Mouse (Mus musculus) layer of hippocampus, postnatal 10 days (tissue): ENCODE data around the gene Il10. TPM values are rescaled to one million over a fixed set of nuclear protein-coding genes. Genes with fewer than 3 reads are reported as not detected.
A peak's percentile ranks its signal among the peaks of the same experiment; 100 is the strongest.

Source experiments
- DNase-seq, 2 experiments: peaks; one replicate each; pipeline ENCODE4 v3.0.0; 2021; ENCODE audit warnings: low spot score in 2 of 2
- long read RNA-seq: library from polyadenylated mRNA; stranded (forward); transcript quantifications from one replicate; pipeline ENCODE4 v2.0.0, GENCODE M21; 2023
- total RNA-seq, 2 experiments: library from RNA; stranded (reverse); gene quantifications; 2 replicates each; pipeline ENCODE4 v1.2.3; 2021

Il10 gene
- total RNA-seq = not detected
- long read RNA-seq = 0 reads

DNA sequence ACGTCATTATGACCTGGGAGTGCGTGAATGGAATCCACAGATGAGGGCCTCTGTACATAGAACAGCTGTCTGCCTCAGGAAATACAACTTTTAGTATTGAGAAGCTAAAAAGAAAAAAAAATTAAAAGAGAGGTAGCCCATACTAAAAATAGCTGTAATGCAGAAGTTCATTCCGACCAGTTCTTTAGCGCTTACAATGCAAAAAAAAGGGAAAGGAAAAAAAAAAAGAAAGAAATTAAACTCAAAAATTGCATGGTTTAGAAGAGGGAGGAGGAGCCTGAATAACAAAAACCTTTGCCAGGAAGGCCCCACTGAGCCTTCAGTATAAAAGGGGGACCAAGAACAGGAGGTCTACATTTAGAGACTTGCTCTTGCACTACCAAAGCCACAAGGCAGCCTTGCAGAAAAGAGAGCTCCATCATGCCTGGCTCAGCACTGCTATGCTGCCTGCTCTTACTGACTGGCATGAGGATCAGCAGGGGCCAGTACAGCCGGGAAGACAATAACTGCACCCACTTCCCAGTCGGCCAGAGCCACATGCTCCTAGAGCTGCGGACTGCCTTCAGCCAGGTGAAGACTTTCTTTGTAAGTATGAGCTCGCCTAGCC is at the start of gene Il10:
Gene Il10 (plus strand): TSS at position 354 of the 607 bp plus-strand sequence.
- no peak for DNase-seq

DNA sequence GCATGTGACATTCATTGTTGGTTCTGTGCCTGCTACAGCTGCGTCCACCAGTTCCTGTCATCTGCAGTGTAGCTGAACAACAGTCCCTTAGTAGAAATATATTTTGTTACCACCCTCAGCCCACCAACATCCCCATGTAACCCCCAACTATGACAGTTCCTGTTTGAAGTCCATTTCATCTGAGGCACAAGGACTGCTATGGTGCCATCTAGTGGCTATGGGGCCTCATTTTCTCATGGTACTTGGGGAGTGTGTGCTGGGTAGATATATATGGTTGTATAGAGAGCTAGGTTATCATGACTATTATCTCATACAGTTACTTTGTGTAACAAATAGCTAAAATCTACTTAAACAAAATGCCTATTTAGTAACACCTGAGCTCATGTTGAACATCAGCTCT is 40.2 kb upstream of the Il10 start:
- peak; percentile 30 to 59 for DNase-seq

DNA sequence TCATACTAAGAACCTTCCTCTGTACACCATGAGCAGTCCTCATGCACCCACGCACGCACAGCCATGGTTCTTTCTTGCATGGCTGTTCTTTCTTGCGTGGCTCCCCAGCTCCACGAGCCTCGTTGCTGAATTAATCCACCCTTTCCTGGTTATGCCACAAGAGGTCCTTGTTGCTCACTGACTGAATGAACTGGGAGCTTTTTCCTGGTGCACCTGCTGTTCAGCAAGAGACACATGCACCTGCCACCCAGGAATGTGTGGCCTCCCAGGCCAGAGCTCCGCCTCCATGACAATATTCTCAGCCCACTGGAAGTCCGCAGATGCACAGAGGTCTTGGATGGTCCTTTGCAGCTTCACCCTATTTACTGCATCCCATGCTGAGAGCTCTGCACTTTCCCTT is 35.2 kb upstream of the Il10 start:
- no peak for DNase-seq

DNA sequence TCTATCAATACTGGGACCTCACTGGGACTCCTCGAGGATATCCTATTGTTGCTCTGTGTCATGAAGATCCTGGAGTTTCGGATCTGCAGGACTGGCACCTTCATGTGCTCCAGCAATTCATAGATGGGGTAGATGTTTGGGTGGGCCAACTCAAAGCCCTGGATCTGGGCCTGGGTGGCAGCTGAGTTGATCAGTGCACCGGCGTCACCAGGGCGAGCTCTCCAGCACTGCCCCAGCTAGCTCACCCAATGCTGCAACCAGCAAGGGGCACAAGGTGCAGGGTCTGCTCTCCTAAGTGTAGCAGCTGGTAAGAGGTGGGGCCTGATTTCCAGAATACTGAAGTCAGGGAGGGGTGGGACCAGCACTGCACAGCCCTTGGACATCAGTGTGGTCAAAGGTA is 32.6 kb upstream of the Il10 start:
- DNase-seq = no peak

GRCm38 (mm10) chr1:130987418-130987817 is 32.2 kb upstream of the Il10 start:
- no peak for DNase-seq

- DNase-seq = no peak
Measured at GRCm38 (mm10) chr1:130989331-130989730, 30.3 kb upstream of the Il10 start.

DNA sequence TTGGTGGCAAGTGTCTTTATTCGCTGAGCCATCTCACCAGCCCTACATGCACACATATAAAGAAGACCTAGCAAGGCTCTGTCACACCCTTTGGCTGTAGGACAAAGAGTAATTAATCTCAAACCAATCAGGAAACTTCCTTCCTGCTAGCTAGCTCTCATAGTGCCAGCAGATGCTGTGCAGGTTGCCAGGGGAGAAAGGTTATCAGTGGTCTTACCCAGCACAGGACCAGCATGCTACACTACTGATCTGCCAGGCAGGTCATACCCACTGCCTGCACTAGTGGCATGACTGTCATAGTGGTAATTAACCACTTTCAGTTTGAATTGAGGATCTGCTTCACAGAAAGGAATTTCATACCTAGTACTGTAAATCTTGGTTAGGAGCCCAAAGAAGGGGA is 29.2 kb upstream of the Il10 start:
- DNase-seq = no peak

GRCm38 (mm10) chr1:130993574-130994154 is 26.0 kb upstream of the Il10 start:
- no peak for DNase-seq

GRCm38 (mm10) chr1:130995515-130995914 is 24.1 kb upstream of the Il10 start:
- no peak for DNase-seq

- DNase-seq = no peak
Measured at GRCm38 (mm10) chr1:130996356-130996755, 23.3 kb upstream of the Il10 start.

DNA sequence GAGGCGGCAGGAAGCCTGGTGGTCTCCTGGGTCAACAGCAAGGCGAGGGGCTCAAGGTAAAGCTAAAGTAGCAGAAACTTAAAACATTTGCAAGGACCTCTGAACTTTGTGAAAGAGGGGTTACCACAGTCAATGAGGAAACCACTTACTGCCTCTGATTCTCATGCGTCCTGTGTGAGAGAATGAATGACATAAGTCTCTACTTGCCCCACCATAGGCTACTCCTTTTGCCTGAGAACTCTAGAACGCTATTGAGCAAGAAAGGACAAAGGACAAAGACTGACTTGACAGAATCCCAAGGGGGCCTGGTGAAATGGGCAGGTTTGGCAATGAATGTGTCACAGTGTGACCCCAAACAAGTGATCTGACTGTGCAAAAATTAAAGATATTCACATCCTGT is 22.2 kb upstream of the Il10 start:
- DNase-seq = no peak

DNA sequence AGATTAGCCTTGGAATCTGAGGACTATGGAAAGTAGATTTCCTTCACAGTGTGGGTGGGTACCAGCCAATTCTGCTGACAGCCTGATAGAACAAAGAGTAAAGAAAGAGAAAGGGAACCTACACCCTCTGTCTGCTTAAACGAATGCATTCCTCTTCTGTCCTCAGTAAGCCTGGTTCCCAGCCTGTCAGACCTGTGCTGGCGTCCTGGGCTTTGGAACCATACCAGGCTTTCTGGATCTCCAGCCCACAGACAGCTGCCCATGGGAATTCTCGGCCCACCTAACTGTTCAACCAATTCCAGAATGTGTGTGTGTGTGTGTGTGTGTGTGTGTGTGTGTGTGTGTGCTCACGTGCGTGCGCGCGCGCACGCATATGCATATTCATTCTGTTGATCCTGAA is 21.3 kb upstream of the Il10 start:
- peak; percentile 16 to 20 for DNase-seq

- DNase-seq = no peak
Measured at GRCm38 (mm10) chr1:130999708-131000107, 19.9 kb upstream of the Il10 start.

DNA sequence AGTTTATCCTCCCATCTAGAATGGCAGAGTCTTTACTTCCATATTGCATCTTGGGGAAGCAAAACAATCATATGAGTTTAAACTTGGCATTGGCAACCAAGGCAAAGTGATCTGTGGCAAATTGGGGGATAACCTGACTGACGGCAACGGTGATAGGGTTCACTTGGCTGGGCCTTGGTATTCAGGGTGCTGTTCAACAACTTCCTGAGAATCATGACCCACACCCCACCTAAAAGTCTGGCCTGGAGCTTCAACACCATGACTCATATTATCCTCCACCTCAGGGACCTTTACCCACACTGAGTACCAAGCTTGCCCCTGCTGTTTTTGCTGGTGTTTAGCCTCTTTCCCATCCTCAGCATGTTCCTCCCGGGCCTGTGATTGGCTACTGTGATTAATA is 19.3 kb upstream of the Il10 start:
- DNase-seq = no peak

DNA sequence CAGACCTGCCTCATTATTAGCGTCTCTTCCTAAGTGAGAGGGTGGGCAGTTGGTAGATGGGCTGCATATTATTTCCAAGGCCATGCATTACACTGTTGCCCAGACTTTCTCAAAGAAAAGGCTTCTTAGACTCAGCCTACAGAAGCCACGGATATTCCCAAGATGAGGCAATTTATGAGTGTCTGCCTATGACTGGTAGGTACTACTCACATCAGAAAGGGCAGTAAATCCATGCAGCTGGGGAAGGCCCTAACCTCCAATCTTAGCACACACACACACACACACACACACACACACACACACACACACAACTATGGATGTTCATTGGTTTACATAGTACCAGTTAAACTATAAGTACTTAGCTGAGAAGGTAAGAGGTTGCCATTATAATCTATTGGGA is 17.1 kb upstream of the Il10 start:
- DNase-seq = no peak

DNA sequence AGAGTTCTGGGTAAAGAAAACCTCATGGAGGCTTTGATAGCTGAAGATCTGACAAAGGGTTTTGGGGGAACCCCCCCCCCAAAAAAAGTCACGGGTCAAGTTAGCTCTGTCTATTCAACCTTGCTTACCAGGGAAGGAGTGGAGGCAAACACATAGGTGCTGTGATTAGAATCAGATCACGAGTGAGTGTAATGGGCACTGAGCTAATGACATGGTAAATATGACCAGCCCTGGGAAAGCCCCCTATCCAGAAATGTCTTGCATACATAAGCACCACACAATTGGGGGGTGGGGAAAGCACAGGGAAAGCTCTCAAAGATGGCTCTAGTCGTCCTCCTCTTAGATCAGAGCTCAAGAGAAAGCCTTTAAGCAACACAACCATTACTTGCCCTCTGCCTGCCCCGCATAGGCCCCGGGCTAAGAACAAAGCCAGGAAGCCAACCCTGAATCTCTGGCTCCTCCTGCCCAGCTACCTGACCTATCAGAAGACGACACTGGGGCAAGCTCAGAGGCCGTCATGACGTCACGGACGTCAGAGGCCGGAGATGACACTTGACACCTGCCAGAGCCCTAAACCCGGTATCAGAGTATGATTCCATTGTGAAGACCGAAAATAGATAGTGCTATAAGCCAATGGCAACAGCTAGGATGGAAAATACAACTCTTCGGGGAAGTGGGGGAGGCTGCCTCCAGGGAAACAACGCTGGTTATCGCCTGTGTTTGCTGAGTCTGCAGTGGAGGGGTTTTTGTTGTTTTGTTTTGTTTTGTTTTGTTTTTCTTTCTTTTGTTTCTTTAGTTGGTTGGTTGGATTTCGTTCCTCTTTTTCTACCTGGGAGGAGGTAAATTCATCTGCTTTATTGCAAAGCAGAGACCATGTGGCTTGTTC is 16.4 kb upstream of the Il10 start:
- no peak for DNase-seq

DNA sequence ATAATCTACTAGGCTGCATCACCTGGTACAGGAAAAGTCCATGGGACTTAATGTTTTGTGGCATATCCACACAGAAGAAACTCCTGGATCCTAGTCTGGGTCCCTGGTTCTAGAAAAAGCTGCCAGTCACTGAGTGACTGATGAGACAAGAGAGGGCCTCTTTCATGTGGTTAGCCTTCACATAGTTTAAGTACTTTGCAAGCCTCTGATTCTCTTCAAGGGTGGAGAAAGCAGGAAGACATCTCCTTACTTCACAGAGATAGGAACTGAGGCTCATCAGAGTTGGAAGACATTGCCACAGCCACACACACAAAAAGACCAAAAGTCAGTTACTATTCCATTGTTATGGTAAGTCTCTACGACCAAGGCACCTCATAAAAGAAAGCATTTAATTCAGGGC is 13.6 kb upstream of the Il10 start:
- no peak for DNase-seq

DNA sequence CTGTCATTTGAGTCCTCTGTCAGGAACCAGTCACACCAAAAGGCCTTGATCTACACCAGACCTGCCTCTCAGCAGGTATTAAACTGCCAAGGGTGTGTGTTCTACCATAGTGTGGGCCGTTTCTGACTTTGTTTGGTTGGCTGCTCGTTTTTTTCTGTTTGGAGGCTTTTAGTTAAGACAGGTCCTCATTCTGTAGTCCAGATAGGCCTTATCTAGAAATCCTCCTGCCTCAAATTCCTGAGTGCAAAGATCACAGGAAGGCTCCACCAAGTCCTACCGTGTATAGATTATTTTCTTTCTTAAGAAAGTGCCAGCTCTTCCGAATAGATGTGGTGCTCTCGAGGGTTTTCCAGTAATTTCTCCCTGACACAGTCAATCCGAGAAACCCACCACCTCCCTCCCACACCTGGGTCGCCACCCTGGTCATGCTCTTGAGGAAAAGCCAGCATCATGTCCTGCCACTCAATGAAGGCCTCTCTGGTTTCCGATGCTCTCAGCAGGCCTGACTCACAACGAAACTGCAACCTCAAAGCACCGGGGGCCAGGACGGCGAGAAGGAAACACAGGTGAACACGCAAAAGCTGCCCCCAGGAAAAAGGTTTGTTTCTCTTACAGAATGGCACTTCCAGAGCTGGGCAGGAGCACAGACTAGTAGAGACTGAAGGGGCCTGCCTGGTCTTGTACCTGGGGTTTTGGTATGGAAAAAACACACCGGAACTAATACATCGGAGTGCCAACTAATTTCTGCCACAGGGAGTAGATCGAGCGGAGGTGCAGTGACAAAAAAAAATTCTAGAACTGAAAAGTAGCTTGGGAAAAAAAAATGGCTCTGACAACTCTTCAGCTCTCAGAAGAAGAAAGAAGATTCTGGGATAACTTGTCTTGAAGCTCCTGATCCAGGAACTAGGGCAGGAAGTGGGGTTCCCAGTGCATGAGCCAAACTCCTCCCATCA is 9.2 kb upstream of the Il10 start:
- no peak for DNase-seq

GRCm38 (mm10) chr1:131012494-131012893 is 7.2 kb upstream of the Il10 start:
- DNase-seq = no peak

DNA sequence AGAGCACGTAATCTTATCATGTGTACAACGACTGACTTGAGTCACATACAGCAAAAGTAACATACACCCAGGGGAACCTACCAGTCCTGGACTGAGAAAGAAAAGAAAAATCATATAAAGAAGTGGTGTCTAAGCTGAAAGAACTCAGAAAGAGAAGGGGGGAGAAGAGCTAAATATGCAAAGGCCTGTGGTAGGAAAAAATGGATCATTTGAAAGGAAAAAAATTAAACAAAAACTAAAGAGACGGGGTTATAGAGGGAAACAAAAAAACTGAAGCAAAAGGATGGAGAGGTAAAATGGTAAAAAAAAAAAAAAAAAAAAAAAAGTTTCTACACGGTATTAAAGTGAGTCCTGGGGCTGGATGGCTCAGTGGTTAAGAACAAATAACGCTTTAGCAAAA is 5.7 kb upstream of the Il10 start:
- no peak for DNase-seq

DNA sequence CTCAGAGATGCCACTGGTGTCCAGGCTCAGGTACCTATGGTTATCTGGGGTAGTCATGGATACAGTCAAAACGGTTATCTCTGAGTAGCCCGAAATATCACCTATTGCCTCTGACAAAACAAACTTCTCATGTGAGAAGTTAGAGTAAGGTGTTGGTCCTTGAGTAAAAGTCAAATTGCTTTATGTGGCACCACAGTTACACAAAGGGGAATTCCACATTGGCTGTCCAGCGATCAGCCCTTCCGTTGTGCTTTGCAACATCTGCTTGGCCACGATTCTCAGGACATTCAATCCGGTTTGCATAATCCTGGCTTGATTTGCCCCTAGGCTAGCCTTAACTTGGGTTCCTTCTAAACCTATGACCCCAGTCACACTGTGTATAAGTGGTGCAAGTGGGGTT is 4.4 kb upstream of the Il10 start:
- no peak for DNase-seq
